Mouse (Mus musculus) common myeloid progenitor, adult 5-6 weeks (primary cell): Measurements from ENCODE around the gene Ceacam2. TPM values are rescaled to one million over a fixed set of nuclear protein-coding genes. Genes with fewer than 3 reads are reported as not detected.
"Not testable (repeated sequence)": the region's sequence is repeated elsewhere in the genome, so short reads cannot be mapped to it uniquely, and the experiment has no call there.

Experiments used
- ATAC-seq: replicated peaks from 2 replicates; pipeline ENCODE4 v1.8.0; 2016; ENCODE audit warnings: low read depth, mild to moderate bottlenecking, moderate TSS enrichment, inconsistent platforms; ENCODE audit not compliant: poor library complexity, severe bottlenecking
- total RNA-seq: library from RNA; stranded (forward); fragments of 200-1000, 187-1606 nt; gene quantifications from 2 replicates; pipeline ENCODE4 v1.2.3, GENCODE M21; 2017

Ceacam2 gene
- total RNA-seq, 1 experiment from 2014 or later, result not detected

DNA sequence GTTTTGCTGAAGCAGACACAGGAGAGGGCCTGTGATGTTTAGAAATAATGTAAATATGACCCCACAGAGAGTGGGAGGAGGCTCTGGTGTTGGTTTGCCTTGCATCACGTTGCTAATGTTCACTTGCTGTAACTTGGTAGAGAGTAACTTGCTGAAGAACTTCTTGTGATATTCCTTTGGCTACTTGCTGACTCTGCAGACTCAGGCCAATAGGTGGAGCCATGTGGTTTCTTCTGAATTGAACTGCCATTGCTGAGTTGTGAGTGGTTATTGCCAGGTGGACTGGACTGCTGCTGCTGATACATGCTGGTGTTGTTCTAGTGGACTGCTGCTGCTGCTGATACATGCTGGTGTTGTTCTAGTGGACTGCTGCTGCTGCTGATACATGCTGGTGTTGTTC, 53.5 kb downstream of the Ceacam2 start:
- peak; percentile 63; the same call in 1 of the 2 replicates for ATAC-seq

DNA sequence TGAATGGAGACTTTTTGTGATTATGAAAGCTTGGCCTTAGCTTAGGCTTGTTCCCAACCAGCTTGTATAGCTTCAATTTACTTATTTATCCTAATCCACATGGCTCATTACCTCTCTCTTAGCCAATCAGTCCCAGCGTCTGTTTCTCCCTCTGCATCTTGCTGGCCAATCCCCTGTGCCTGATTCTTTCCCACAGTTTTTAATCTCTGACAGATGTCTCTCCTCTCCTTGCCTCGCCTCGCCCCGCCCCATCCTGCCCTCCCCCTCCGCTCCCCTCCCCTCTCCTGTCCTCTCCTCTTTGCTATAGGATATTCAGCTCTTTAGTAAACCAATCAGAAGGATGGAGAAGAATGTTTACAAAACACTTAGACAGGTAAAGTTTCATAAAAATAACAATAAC, 54.6 kb downstream of the Ceacam2 start:
- no peak for ATAC-seq

DNA sequence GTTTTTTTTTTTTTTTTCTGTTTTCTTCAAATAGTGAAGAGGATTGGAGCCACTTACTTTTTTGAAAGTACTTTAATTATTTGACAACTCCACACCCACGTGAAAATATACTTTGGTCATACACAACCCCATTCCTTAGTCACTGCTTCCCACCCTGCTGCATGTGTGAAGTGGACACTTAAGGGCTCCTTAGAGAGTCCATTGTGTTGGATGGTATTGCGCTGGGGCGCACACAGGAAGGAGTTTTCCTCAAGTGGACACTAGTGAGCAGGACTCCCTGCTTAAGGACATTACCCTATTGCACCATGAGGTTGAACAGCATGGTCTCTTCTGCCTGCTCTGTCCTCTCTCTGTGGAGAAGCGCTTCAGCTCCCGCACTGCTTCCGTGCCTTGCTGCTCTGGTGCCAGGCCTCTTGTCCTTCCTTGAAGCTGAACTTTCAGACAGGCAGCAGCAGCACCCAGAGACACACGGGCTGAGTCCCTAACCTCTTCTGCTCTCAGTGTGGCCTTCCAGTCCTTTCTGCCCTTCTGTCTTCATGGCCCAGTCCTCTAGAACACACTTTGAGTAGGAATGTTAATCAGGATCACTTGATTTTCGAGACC, 56.4 kb downstream of the Ceacam2 start:
- ATAC-seq, result no peak

DNA sequence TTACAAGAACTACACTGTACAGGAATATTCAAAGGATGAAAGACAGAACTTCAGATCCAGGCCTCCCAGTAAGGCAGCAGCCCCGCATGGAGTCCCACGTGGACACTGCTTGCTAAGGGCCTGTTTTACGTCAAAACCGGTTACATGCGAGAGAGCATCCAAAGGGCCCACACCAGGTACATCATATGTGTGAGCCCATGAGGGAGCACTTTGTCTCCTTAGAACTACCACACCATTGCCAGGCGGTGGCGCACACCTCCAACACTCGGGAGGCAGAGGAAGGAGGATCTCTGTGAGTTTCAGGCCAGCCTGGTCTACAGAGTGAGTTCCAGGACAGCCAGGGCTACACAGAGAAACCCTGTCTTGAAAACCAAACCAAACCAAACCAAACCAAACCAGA, 58.9 kb downstream of the Ceacam2 start:
- ATAC-seq, result not testable (repeated sequence)

DNA sequence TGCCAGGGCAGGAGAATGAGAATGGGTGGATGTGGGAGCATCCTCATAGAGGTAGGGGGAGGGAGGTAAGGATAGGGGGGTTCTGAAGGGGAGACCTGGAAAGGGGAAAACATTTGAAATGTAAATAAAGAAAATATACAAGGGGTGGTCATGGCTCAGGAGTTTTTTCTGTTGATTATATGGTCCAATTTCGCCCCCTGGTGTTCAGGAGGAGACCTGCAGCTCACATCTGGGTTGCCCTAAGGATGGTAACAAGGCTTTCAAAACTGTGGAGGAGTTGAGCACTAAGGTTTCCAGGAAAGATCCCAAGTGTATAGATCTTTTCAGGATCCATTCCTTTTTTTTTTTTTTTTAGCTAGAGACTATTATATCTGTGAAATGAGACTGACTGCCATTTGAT, 60.2 kb downstream of the Ceacam2 start:
- ATAC-seq, result peak; percentile 45; the same call in 1 of the 2 replicates

DNA sequence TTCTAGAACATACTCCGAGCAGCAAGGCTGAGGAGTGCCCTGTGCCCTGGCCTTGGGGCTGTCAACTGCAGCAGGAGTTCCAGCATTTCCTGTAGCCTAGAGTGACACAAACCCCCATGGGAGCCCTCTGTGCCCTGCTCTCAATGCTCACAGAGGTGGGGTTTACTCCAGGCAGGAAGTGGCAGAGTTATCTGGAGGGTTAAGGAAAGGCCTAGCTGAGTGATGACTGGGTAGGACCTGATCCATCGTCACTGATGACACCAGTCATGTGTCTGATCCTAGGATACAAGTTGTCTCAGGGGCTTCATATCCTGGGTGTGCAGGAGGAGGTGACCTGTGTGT, 61.9 kb downstream of the Ceacam2 start:
- ATAC-seq, result peak; percentile 82

DNA sequence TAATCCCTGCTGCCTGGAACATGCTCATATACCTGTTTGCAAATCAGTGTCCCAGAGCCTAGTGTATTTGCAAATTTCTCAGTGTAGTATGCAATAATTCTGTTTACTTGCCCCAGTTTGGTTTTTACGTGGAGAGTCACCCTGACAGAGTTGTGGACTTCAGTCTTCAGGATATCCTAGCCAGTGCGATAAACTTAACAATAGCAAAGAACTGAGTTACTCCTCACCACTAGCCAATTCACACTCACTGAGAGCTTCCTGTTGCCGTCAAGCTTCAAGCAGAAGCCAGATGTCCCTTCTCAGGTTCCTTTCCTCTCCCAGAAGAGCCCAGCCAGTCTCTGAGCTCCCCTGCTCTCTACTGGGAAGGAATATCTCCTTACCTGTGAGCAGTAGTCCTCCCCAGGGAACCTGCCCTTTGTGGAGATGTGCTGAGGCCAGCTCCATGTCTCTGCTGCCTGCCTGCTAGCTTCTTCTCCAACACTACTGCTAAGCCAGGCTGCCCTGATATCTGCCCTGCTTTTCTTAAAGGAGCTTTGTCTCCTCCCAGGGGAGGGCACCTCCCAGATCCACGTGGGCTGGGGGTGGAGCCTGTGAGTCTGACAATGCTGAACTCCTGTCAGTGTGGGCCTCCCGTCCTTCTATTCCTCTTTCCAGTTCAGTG, 62.4 kb downstream of the Ceacam2 start, which contains the start of gene Ceacam1:
Gene Ceacam1, minus strand, starts transcription at position 513 of the 661 bp plus-strand sequence.
- peak; percentile 91 for ATAC-seq

DNA sequence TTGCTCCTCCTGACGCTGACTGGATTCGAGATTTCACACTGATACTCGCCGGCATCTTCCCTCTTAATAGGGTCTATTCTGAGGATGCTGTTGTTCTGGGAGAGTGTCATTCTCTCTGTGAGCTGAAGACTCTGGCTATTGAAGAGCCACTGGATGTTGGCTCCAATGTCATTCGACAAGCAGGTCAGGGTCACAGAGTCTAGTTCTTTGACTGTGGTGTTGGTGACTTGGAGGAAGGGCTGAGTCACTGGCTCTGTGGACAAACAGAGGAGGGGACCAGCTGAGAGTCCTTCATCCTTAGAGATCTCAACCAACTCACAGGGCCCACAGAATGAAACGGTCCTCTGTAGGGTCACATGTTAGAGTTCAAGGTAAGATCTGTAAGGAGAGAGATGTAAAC, 67.8 kb downstream of the Ceacam2 start:
- not testable (repeated sequence) for ATAC-seq

Other genes starting within 250 kb of the Ceacam2 start
- 21.4 and 27.3 TPM in 2 replicates for gene Pafah1b3, start 241.9 kb downstream of the Ceacam2 start, total RNA-seq
- not detected in 2 replicates for gene Prr19, start 238.4 kb downstream of the Ceacam2 start, total RNA-seq
- gene Tmem145, start 233.8 kb downstream of the Ceacam2 start, total RNA-seq, result not detected in 2 replicates
- gene Megf8, start 222.7 kb downstream of the Ceacam2 start, total RNA-seq, result 4.9 and 6.2 TPM in 2 replicates
- not detected in 2 replicates for gene Cnfn, start 170.1 kb downstream of the Ceacam2 start, total RNA-seq
- gene Lipe, start 141.1 kb downstream of the Ceacam2 start, total RNA-seq, result 6.6 and 10.1 TPM in 2 replicates
- not detected in 2 replicates for gene Cxcl17, start 127.0 kb downstream of the Ceacam2 start, total RNA-seq
- 4.4 and 6.9 TPM in 2 replicates for gene Ceacam1, start 62.3 kb downstream of the Ceacam2 start, total RNA-seq
- gene Erich4, start 76.0 kb upstream of the Ceacam2 start, total RNA-seq, result not detected in 2 replicates
- 37.2 and 42.5 TPM in 2 replicates for gene Dmac2, start 79.6 kb upstream of the Ceacam2 start, total RNA-seq
- 3.4 and 4.2 TPM in 2 replicates for gene B3gnt8, start 86.8 kb upstream of the Ceacam2 start, total RNA-seq
- 41.1 and 43.8 TPM in 2 replicates for gene Bckdha, start 119.1 kb upstream of the Ceacam2 start, total RNA-seq
- gene Exosc5, start 119.3 kb upstream of the Ceacam2 start, total RNA-seq, result 55.1 and 57.4 TPM in 2 replicates
- gene Tmem91, start 135.3 kb upstream of the Ceacam2 start, total RNA-seq, result 0.46 and 0.87 TPM in 2 replicates
- 39.3 and 60.3 TPM in 2 replicates for gene B9d2, start 140.9 kb upstream of the Ceacam2 start, total RNA-seq
- 47.9 and 84.6 TPM in 2 replicates for gene Tgfb1, start 147.1 kb upstream of the Ceacam2 start, total RNA-seq
- gene Ccdc97, start 179.2 kb upstream of the Ceacam2 start, total RNA-seq, result 11.9 and 17.5 TPM in 2 replicates
- 128 and 173 TPM in 2 replicates for gene Hnrnpul1, start 214.9 kb upstream of the Ceacam2 start, total RNA-seq
- gene Axl, start 248.8 kb upstream of the Ceacam2 start, total RNA-seq, result 0.96 and 4.0 TPM in 2 replicates